Mouse (Mus musculus) T-cell, adult 66 days (primary cell): Measurements from ENCODE around the gene Tinag. TPM values are rescaled to one million over a fixed set of nuclear protein-coding genes. Genes with fewer than 3 reads are reported as not detected.

Source experiments
- total RNA-seq, 2 experiments: library from RNA; stranded (reverse); gene quantifications; 3 replicates in 1 of 2; 4 replicates in 1 of 2; pipeline ENCODE4 v1.2.4; 2023

The Tinag gene
- total RNA-seq, result not detected

DNA sequence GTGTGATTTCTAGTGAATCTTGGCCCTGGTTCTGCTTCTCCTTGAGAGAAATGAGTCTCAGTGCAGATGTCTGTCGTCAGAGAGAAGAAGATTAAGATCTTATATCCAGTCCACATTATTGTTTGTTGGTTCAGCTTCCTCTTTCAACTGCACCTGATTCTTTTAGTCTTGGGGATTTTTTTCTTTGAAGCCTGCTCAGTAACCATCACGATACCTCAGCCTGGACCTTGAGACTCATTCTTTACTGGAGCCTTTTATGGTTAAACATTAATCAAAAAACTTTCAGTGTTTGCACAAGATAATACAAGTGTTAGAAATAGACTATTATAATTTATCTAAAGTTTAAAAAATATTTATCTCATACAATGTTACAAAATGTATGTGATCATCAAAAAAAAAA, at the start of gene Tinag:
Tinag (minus strand) TSS at position 210 of the 400 bp plus-strand sequence.

